Mouse (Mus musculus) adrenal gland, postnatal 0 days (tissue): ENCODE data around the gene Akr1a1. TPM values are rescaled to one million over a fixed set of nuclear protein-coding genes. Genes with fewer than 3 reads are reported as not detected.

Experiments used
- polyA plus RNA-seq: library from polyadenylated mRNA; unstranded; fragments of >200 nt; fragmentation: Nextera tagmentation; extraction: Ambion mirVana; gene quantifications from 2 replicates; pipeline ENCODE4 v1.2.1, GENCODE M21; 2015

Gene Akr1a1
- polyA plus RNA-seq, result 737 and 1,023 TPM in 2 replicates

DNA sequence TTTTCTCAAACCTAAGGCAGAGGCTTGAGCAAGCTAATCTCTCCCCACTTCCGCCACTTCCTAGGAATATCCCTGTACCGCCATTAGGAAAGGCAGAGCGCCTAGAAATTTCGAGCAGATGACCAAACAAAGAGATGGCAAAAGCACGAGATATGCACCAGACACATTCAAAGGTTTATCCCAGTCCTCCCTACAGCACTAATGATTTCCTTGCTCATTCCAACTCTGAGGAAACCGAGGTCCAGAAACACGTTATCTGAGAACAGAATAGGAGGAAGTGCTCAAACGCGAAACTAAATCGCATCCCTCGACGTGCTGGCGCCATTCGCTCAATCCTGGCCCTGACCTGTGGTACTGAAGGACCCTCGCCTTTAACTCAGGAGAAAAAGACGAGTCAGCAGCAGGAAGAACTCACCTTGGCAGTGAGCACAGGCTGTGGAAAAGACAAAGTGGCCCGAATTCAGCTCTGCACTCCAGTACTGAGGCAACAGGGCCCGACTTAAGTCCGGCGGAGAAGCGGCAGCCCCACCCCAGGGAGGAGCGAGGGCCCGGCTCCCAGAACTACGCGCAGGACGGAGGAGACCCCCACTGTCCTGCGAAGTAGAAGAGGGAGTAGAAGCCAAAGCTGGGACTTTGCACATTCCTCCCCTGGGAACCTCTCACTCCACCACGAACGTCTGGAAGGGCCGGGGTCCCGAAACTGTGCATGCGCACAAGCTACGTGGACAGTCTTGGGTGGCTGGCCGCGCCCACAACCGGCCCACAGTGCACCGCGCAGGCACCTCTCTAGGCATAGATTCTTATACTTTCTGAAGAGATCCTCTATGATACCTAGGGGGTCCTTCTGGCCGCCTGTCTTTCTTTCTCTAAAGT is at the start of gene Akr1a1:
Akr1a1 (minus strand) TSS at position 757 of the 873 bp plus-strand sequence.

DNA sequence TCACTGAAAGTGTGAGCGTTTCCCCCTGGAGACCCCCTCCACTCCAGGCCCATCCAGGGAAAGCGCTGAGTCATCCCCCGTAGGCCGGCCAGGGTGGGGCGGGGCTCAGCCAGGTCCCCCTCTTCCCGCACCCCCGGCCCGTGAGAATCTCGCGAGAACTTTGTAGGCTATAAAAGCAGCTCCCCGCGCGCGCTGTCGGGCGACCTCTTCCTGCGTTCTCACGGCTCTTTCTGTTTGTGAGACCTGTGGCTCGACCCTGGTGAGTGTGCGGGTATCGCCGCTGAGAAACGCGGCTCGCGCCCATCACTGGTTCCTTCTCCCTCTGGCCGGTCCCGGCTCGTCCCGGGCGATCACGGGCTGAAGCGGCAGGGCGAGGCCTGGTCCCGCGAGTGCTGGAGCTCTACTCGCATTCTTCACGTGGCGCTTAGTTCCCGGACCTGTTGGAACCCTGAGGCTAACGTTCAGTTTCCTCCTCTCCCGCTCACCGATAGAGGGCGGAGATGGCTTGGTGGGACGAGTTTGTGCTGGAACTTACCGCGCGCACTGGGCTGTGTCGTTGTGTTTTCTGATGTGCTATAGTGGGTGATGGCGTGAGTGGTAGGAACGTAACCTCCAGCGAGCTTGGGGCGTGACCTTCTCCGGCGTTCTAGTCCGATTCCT is 34.1 kb upstream of the Akr1a1 start, which contains the start of gene Prdx1:
Prdx1 (plus strand) TSS at position 143 of the 660 bp plus-strand sequence.

GRCm38 (mm10) chr4:116627722-116628662 is 23.5 kb downstream of the Akr1a1 start, which contains the start of gene Nasp:
Gene Nasp (minus strand): TSS chr4:116627941.

GRCm38 (mm10) chr4:116596379-116596778 is 55.1 kb downstream of the Akr1a1 start, which contains the start of gene Ccdc17:
Gene Ccdc17 (plus strand): TSS chr4:116596654.

Other genes starting within 250 kb of the Akr1a1 start
- 11.6 and 12.7 TPM in 2 replicates for gene Mast2, start 187.5 kb downstream of the Akr1a1 start, polyA plus RNA-seq
- 8.1 and 17.0 TPM in 2 replicates for gene Ipp, start 144.1 kb downstream of the Akr1a1 start, polyA plus RNA-seq
- 18.0 and 27.2 TPM in 2 replicates for gene Tmem69, start 95.7 kb downstream of the Akr1a1 start, polyA plus RNA-seq
- 19.4 and 29.9 TPM in 2 replicates for gene Gpbp1l1, start 94.0 kb downstream of the Akr1a1 start, polyA plus RNA-seq
- 8.2 and 18.7 TPM in 2 replicates for gene Ccdc17, start 55.0 kb downstream of the Akr1a1 start, polyA plus RNA-seq
- 47.4 and 51.3 TPM in 2 replicates for gene Nasp, start 23.7 kb downstream of the Akr1a1 start, polyA plus RNA-seq
- 2,483 and 3,429 TPM in 2 replicates for gene Prdx1, start 33.9 kb upstream of the Akr1a1 start, polyA plus RNA-seq
- 10.5 and 20.8 TPM in 2 replicates for gene Mmachc, start 56.7 kb upstream of the Akr1a1 start, polyA plus RNA-seq
- gene Ccdc163, start 56.8 kb upstream of the Akr1a1 start, polyA plus RNA-seq, result 12.2 and 25.4 TPM in 2 replicates
- gene Tesk2, start 69.3 kb upstream of the Akr1a1 start, polyA plus RNA-seq, result 2.2 and 5.0 TPM in 2 replicates
- gene Toe1, start 156.0 kb upstream of the Akr1a1 start, polyA plus RNA-seq, result 28.4 and 29.9 TPM in 2 replicates
- 9.7 and 10.1 TPM in 2 replicates for gene Mutyh, start 156.0 kb upstream of the Akr1a1 start, polyA plus RNA-seq
- gene Hpdl, start 170.0 kb upstream of the Akr1a1 start, polyA plus RNA-seq, result 1.9 and 3.1 TPM in 2 replicates
- 0.68 and 0.88 TPM in 2 replicates for gene Zswim5, start 225.7 kb upstream of the Akr1a1 start, polyA plus RNA-seq